14 mouse cellular contexts compared by ENCODE assay signal in genomic region chr19:56999781-57000180, GRCm38 (mm10). TPM values are rescaled to one million over a fixed set of nuclear protein-coding genes. Genes with fewer than 3 reads are reported as not detected.
DNase-seq lines count a peak whose midpoint lies in the region; ATAC-seq and TF ChIP-seq lines count a peak whose summit lies in the region.
"Had no signal": no experiment of that assay in that cellular context is flagged by ENCODE, and none has a peak within 500 bp of the region (broad histone marks: within the 10 kb centered on the region; RNA-seq: fewer than 3 reads in every experiment).

No protein-coding gene starts in this region.

- H3K27me3 ChIP-seq in hindbrain, embryonic 15.5 days = no peaks in the 10 kb centered on the region

- peak; percentile 49; the same call in 1 of the 2 replicates for ATAC-seq in hindbrain, embryonic 15.5 days (ENCODE audit: low FRiP score, low read depth)

- 51% methylated on average over 2 of the region's 2 CpGs for WGBS in hindbrain, embryonic 15.5 days

- intact Hi-C loops in gastrocnemius, adult 2 months (cut with DNase I) = no loop called here

- H3K4me2 ChIP-seq in hindbrain, embryonic 15.5 days = no peak overlapping the region

- no peaks in the 10 kb centered on the region for H3K36me3 ChIP-seq in hindbrain, embryonic 15.5 days

- H3K4me1 ChIP-seq in hindbrain, embryonic 15.5 days (replicated peaks) = peaks cover 48% of the 10 kb centered on the region

- no peak for TF ChIP-seq CTCF in gastrocnemius, adult 2 months (IDR thresholded peaks at IDR 0.05)

- no peak overlapping the region for H3K9ac ChIP-seq in hindbrain, embryonic 15.5 days

- no peak overlapping the region for H3K4me3 ChIP-seq in gastrocnemius, adult 2 months
- H3K4me3 ChIP-seq in hindbrain, embryonic 15.5 days = no peak overlapping the region

- no peaks in the 10 kb centered on the region for H3K9me3 ChIP-seq in hindbrain, embryonic 15.5 days

- DNase-seq in gastrocnemius, adult 2 months = no peak
- DNase-seq in gastrocnemius, postnatal 4 days (ENCODE audit: low spot score in 2 of 2) = no peak
- DNase-seq in MN1 (ENCODE audit: low spot score) = peak; percentile 35
- peak; percentile 44 for DNase-seq in brain, adult 2 months (ENCODE audit: low read depth, low spot score)
- DNase-seq in Muller cell, postnatal 12 days (ENCODE audit: inconsistent ontology term) = no peak
- no peak for DNase-seq in yolk sac, embryonic 10.5 days (ENCODE audit: low spot score)
- DNase-seq: adrenal gland, adult 2 months; gastrocnemius, postnatal 10 days; kidney, postnatal 4 days; lung, adult 18-20 months; right cerebral cortex, postnatal 14 days; thymus, postnatal 14 days had no signal

- H3K27ac ChIP-seq in gastrocnemius, adult 2 months = peak overlapping the region; percentile 24; the same call in 1 of the 2 replicates
- peak overlapping the region; percentile 21; the same call in 1 of the 2 replicates for H3K27ac ChIP-seq in hindbrain, embryonic 15.5 days (replicated peaks)
- H3K27ac ChIP-seq: stomach, postnatal 0 days had no signal

RNA-seq across cellular contexts. Expression of gene Afap1l2, which starts 8.2 kb away (rescaled TPM):
- 1 to 10 TPM; 1.6 TPM for total RNA-seq in gastrocnemius, adult 2 months (2021)
- total RNA-seq in gastrocnemius, postnatal 4 days (2021) = 10 to 100 TPM; 29.4 to 34.7 TPM
- 14.5 and 16.4 TPM in 2 replicates for polyA plus RNA-seq in hindbrain, embryonic 15.5 days (2015; fragmentation: Nextera tagmentation; extraction: Ambion mirVana)

Comparison
In these comparisons a context has a peak if more than half of its experiments do, and no peak if none do; other contexts are left out.
1. RNA of gene Afap1l2, which starts 8.2 kb away (total RNA-seq): 29.4 to 34.7 TPM in gastrocnemius, postnatal 4 days; 1.6 TPM in gastrocnemius, adult 2 months; every median in the first group is over 10 times any median in the second.
2. DNase-seq: peak in MN1 (single experiment) and brain, adult 2 months (single experiment); none in gastrocnemius, adult 2 months (single experiment), gastrocnemius, postnatal 4 days (0 of 2), Muller cell, postnatal 12 days (single experiment) and yolk sac, embryonic 10.5 days (single experiment).